Mouse (Mus musculus): ENCODE data around the gene Tmem44.
A peak's percentile ranks its signal among the peaks of the same experiment; 100 is the strongest.

Tmem44 gene

GRCm38 (mm10) chr16:30549966-30550747, 485 bp downstream of the Tmem44 start:
- peak; percentile 71 to 74 for DNase-seq

GRCm38 (mm10) chr16:30549516-30549915, 1.1 kb downstream of the Tmem44 start:
- no peak for DNase-seq

- DNase-seq: no peak
Measured at GRCm38 (mm10) chr16:30548291-30548690, 2.4 kb downstream of the Tmem44 start.

DNA sequence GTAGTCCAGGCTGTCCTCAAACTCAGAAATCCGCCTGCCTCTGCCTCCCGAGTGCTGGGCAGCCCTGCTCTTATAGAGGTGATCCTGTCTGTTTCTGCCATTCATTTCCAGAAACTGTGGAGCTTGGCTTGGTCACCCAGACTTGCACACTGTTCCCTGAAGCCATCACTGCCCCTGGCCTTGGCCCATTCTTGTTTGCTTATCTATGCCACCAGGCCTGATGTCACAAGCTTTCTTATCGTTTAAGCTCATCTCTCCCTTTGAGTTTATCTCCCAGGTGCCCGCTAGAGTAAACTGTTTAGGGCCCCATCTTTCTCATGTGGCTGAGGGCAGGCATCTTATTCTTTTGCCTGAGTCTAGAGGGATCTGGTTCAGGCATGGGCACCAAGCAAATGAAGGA, 5.9 kb downstream of the Tmem44 start:
- no peak for DNase-seq

DNA sequence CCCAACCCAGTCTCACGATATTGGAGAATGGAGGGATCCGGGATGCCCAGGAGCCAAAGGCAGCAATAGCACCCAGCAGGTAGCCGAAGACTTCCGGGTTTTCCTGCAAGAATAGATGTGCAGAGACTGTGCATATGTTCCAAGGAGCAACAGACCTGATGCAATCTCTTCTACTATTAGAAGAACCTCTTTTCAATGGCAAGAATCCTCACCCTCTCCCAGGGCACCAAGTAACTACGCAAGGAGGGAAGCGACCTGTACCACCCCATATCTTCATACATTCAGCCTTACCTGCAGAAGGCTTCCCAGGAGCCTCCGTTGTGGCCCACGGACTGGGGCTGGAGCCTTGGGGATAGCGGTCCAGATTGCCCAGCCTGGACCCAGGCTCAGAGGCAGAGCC, 7.3 kb downstream of the Tmem44 start:
- no peak for DNase-seq

- DNase-seq: no peak
Measured at GRCm38 (mm10) chr16:30542826-30543225, 7.8 kb downstream of the Tmem44 start.

- DNase-seq: no peak
Measured at GRCm38 (mm10) chr16:30540107-30541001, 10.3 kb downstream of the Tmem44 start.

DNA sequence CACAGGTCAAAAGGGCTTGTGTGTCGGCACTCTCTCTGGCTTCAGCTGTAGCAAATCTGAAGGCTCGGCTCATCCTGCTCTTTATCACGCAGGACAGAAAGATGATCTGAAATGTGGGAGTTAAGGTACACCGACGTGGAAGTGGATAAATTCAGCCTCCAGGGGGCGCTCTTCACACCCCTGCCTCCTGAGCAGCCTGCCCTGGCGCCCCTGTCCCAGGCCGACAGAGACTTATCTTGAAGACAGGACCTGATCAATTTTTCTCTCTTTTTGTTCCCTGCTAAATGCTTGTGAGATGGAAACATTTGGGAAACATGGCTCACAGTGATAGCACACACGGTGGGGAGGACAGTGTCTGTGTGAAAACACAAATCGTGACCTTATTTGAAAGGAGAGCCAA, 11.2 kb downstream of the Tmem44 start:
- peak; percentile 50 to 51 for DNase-seq

DNA sequence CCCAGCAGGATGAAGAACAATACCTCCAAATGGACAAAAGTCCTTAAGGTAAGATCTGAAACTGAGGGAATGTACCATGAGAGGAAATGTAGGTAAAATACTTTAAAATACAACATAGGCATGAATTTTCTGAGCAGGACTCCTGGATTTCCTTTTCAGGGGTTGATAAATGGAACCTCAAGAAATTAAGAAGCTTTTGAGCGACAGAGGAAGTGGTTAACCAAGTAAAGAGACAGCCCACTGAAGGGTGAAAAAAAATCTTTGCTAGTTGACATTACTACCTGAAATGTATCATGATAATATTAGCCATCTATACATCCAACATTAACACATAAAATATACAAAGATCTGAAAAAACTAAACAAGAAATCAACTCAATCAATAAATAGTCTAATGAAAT, 15.6 kb downstream of the Tmem44 start:
- no peak for DNase-seq

GRCm38 (mm10) chr16:30533592-30533991, 17.1 kb downstream of the Tmem44 start:
- DNase-seq: no peak

DNA sequence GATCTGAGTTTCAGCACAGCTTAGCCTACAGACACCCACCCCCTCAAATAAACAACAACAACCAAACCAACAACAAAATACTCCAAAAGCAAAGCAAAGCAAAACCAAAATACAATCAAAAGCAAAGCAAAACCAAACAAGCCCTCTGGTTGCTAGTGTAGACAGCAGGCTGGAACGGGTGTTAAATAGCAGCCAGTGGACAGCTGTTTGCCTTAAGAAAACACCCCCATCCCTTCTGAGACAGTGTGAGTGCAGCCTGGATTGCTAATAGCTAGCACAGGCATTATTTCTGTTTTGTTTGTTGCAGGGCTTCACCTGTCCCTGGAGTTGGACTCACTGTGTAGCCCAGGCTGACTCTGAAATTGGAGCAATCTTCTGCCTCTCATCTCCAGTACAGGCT, 17.7 kb downstream of the Tmem44 start:
- DNase-seq: no peak

GRCm38 (mm10) chr16:30531761-30532406, 18.8 kb downstream of the Tmem44 start:
- DNase-seq: peak; percentile 35 to 37

DNA sequence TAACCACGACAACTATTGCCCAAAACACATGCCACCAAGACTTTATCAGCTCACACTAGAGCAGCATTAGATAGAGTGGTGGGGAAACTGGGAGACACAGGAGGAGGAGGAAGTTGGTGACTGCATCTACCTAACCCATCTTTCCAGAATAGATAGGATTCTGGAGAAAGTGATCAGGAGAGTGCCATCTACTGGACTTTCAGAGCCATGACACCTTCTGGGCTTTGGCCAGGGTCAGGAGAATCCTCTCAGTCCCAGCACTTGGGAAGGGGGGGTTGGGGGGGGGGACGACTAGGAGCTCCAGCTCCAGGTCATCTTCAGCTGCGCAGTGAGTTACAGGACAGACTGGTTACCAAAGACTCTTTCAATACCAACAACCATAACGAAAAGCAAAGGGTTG, 19.8 kb downstream of the Tmem44 start:
- DNase-seq: no peak

DNA sequence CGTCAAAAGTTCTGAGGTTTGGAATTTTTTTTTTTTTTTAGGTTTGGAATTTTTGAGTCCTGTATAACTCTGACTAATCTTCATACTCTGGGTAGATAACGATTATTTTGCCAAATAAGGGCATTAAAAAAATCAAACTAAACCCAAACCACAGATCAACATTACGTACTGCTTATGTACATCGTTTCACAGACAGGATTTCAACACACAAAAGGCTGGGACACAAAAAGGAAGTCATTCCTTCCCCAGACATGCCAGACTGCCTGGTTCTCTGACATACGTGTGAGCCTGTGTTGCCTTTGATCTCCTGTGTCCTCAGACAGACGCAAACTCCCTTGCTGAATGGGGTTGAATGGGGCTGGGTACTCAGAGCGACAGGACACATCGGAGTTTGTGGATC, 22.3 kb downstream of the Tmem44 start:
- no peak for DNase-seq

GRCm38 (mm10) chr16:30527889-30528288, 22.8 kb downstream of the Tmem44 start:
- DNase-seq: no peak

GRCm38 (mm10) chr16:30525756-30526155, 24.9 kb downstream of the Tmem44 start:
- no peak for DNase-seq

DNA sequence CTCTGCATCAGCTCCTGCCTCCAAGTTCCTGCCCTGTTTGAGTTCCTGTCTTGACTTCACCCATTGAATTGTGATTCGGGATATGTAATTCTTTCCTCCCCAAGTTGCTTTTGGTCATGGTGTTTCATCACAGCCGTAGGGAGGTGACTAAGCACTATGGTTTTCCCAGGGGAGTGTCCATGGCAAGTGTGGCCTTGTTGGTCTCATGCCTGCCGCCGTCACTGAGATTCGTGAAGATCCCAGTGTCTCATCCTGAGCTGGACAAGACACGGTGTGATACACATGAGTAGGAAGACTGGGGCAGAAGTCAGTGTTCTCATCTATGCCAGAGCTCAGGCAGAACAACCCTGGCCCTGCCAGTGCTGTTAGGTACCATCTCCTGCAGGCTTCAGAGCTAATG, 26.2 kb downstream of the Tmem44 start:
- DNase-seq: no peak

GRCm38 (mm10) chr16:30522253-30522940, 28.2 kb downstream of the Tmem44 start:
- no peak for DNase-seq

- DNase-seq: no peak
Measured at GRCm38 (mm10) chr16:30521147-30521546, 29.5 kb downstream of the Tmem44 start.

- DNase-seq: peak; percentile 45 to 69
Measured at GRCm38 (mm10) chr16:30520361-30520823, 30.2 kb downstream of the Tmem44 start.

- DNase-seq: no peak
Measured at GRCm38 (mm10) chr16:30518635-30519034, 32.0 kb downstream of the Tmem44 start.

DNA sequence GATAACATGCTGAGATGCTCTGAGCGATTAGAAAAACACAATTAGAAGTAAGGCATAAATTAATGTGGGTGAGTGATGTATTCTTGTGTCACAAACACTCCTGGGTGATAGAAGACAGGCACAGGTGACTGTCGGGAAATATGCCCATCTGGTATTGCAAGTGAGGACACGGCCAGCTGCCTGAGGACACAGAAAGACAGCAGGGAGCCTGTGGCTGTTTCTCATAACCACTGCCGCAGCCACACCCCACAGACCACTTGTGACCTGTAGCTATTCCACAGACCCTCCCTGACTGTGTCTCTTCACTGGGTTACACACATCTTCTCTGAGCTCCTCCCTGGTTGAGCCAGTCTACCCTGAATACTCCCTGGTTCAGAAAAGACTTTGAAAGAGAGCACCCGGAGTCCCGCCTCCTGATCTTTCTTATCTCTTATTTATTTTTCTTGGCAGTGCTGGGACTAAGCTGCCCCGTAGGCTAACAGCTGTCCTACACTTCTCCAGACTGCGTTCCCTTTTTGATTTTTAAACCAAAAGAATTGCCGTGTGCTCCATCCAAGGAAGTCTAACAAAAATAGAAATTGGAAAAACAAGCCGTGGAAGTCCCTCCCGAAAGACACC, 32.9 kb downstream of the Tmem44 start:
- DNase-seq: no peak

Measured in thymus, postnatal 36 days (tissue).